Mouse (Mus musculus): ENCODE data around the gene Igdcc3.

GRCm38 (mm10) chr9:65200606-65201005, 59.6 kb downstream of the Igdcc3 start:
- TF ChIP-seq CTCF (IDR thresholded peaks at IDR 0.05; ENCODE audit: low read depth) (no peak), EP300 (IDR thresholded peaks at IDR 0.05; ENCODE audit: low read depth) (no peak)
